Mouse (Mus musculus): ENCODE measurements at regions not wholly inside any gene's neighbourhood (a gene's known extent, or its start where the extent isn't known, plus 50 kb on each side); places are given as distances from the start of the nearest gene placed in this dataset.

- DNase-seq (ENCODE audit: low spot score in 2 of 2) = no peak
These were observed 165.4 kb downstream of the Cd47 start for GRCm38 (mm10) chr16:49965528-49966250.

- no peak for DNase-seq (ENCODE audit: low spot score in 2 of 2)
These were observed 165.9 kb downstream of the Cd47 start for GRCm38 (mm10) chr16:49966251-49966588.

GRCm38 (mm10) chr16:49967110-49967509 lies 166.8 kb downstream of the Cd47 start:
- DNase-seq (ENCODE audit: low spot score in 2 of 2) = no peak

GRCm38 (mm10) chr16:49968291-49968870 lies 168.0 kb downstream of the Cd47 start:
- no peak for DNase-seq (ENCODE audit: low spot score in 2 of 2)

GRCm38 (mm10) chr16:49969035-49969434 lies 168.7 kb downstream of the Cd47 start:
- no peak for DNase-seq (ENCODE audit: low spot score in 2 of 2)

- DNase-seq (ENCODE audit: low spot score in 2 of 2) = peak; percentile 64 to 74
These were observed 169.5 kb downstream of the Cd47 start for GRCm38 (mm10) chr16:49969693-49970296.

- DNase-seq (ENCODE audit: low spot score in 2 of 2) = peak; percentile 51 to 57
These were observed 170.0 kb downstream of the Cd47 start for GRCm38 (mm10) chr16:49970297-49970804.

- no peak for DNase-seq (ENCODE audit: low spot score in 2 of 2)
These were observed 170.8 kb downstream of the Cd47 start for GRCm38 (mm10) chr16:49971141-49971555.

- DNase-seq (ENCODE audit: low spot score in 2 of 2) = no peak
These were observed 176.9 kb downstream of the Cd47 start for GRCm38 (mm10) chr16:49977276-49977675.

GRCm38 (mm10) chr16:49979426-49979940 lies 179.2 kb downstream of the Cd47 start:
- no peak for DNase-seq (ENCODE audit: low spot score in 2 of 2)

- DNase-seq (ENCODE audit: low spot score in 2 of 2) = no peak
These were observed 179.9 kb downstream of the Cd47 start for GRCm38 (mm10) chr16:49980178-49980646.

- DNase-seq (ENCODE audit: low spot score in 2 of 2) = peak; percentile 13 to 42
These were observed 181.8 kb downstream of the Cd47 start for GRCm38 (mm10) chr16:49982180-49982579.

GRCm38 (mm10) chr16:49985082-49986076 lies 185.0 kb downstream of the Cd47 start:
- DNase-seq (ENCODE audit: low spot score in 2 of 2) = no peak

- DNase-seq (ENCODE audit: low spot score in 2 of 2) = no peak
These were observed 186.6 kb downstream of the Cd47 start for GRCm38 (mm10) chr16:49986954-49987353.

GRCm38 (mm10) chr16:49995822-49996221 lies 195.5 kb downstream of the Cd47 start:
- DNase-seq (ENCODE audit: low spot score in 2 of 2) = no peak

- DNase-seq (ENCODE audit: low spot score in 2 of 2) = no peak
These were observed 196.3 kb downstream of the Cd47 start for GRCm38 (mm10) chr16:49996593-49996992.

GRCm38 (mm10) chr16:49997040-49997439 lies 196.7 kb downstream of the Cd47 start:
- no peak for DNase-seq (ENCODE audit: low spot score in 2 of 2)

- no peak for DNase-seq (ENCODE audit: low spot score in 2 of 2)
These were observed 200.5 kb downstream of the Cd47 start for GRCm38 (mm10) chr16:50000805-50001204.

GRCm38 (mm10) chr16:50001662-50002455 lies 201.5 kb downstream of the Cd47 start:
- no peak for DNase-seq (ENCODE audit: low spot score in 2 of 2)

- DNase-seq (ENCODE audit: low spot score in 2 of 2) = no peak
These were observed 202.1 kb downstream of the Cd47 start for GRCm38 (mm10) chr16:50002456-50002788.

- no peak for DNase-seq (ENCODE audit: low spot score in 2 of 2)
These were observed 208.7 kb downstream of the Cd47 start for GRCm38 (mm10) chr16:50009046-50009445.
